Mouse (Mus musculus) cortical plate, adult 2 months (tissue): ENCODE measurements at regions not wholly inside any gene's neighbourhood (a gene's known extent, or its start where the extent isn't known, plus 50 kb on each side); places are given as distances from the start of the nearest gene placed in this dataset.

Experiments
- CTCF ChIP-seq: fragments of 200-500 bp; IDR thresholded peaks from 2 replicates; pipeline ENCODE4 v1.5.1; 2011; ENCODE audit warnings: mild to moderate bottlenecking, control low read depth, low read length; ENCODE audit not compliant: insufficient read depth; ENCODE audit errors: extremely low read depth
- POLR2A ChIP-seq: fragments of 200-500 bp; IDR thresholded peaks from 2 replicates; pipeline ENCODE4 v1.6.1; 2011; ENCODE audit warnings: mild to moderate bottlenecking, low read length, control low read depth; ENCODE audit not compliant: insufficient read depth; ENCODE audit errors: extremely low read depth

DNA sequence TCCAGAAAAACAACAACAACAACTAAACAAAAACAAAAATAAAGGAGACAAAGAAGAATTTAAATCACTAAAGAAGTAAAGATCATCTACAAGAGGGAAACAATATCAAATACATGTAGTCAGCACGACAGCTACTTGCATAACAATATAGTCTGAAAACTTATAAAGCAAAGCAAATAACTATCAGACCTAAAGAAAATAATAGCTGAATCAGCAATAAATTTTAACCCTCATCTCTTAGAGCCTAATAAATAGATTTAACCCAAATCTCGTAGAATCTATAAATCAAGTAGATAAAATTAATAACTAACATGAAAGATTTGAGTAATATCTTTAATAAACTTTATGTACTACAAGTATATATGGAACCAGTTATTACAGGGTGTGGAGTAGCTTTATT, 324.2 kb downstream of the Lmo4 start:
- no peak for TF ChIP-seq CTCF
- TF ChIP-seq POLR2A: no peak
